Comparison of ENCODE assay signal across 10 mouse cellular contexts in genomic region chr3:101404620-101405415, GRCm38 (mm10). TPM values are rescaled to one million over a fixed set of nuclear protein-coding genes. Genes with fewer than 3 reads are reported as not detected.
DNase-seq lines count a peak whose midpoint lies in the region; ATAC-seq and TF ChIP-seq lines count a peak whose summit lies in the region.
"Had no signal": no experiment of that assay in that cellular context is flagged by ENCODE, and none has a peak within 500 bp of the region (broad histone marks: within the 10 kb centered on the region; RNA-seq: fewer than 3 reads in every experiment).

No protein-coding gene starts in this region.

- H3K4me1 ChIP-seq in forebrain, embryonic 15.5 days: peaks cover 49% of the 10 kb centered on the region
- peaks cover 5% of the 10 kb centered on the region; the same call in 1 of the 2 replicates for H3K4me1 ChIP-seq in forebrain, embryonic 11.5 days (replicated peaks; ENCODE audit: control insufficient read depth, insufficient read depth, low read length)
- H3K4me1 ChIP-seq in midbrain, embryonic 11.5 days (ENCODE audit: control insufficient read depth, insufficient read depth, low read length): peaks cover 8% of the 10 kb centered on the region
- peaks cover 45% of the 10 kb centered on the region for H3K4me1 ChIP-seq in midbrain, embryonic 10.5 days
- peaks cover 30% of the 10 kb centered on the region for H3K4me1 ChIP-seq in hindbrain, postnatal 0 days (ENCODE audit: insufficient read depth, low read length)
- H3K4me1 ChIP-seq in stomach, embryonic 15.5 days: peaks cover 62% of the 10 kb centered on the region

- TF ChIP-seq CTCF in hindbrain, postnatal 0 days (IDR thresholded peaks at IDR 0.05; ENCODE audit: low read depth): no peak

- 0 out of 2 replicates have a peak overlapping the region, but pooled peaks have one; percentile 2 for H3K4me2 ChIP-seq in forebrain, embryonic 15.5 days (replicated peaks)
- no peak overlapping the region for H3K4me2 ChIP-seq in forebrain, embryonic 11.5 days (ENCODE audit: low read depth, low read length, severe bottlenecking)
- H3K4me2 ChIP-seq in midbrain, embryonic 11.5 days: no peak overlapping the region
- H3K4me2 ChIP-seq in hindbrain, postnatal 0 days (ENCODE audit: low read depth, low read length): peak overlapping the region; percentile 18; the same call in 1 of the 2 replicates
- no peak overlapping the region for H3K4me2 ChIP-seq in stomach, embryonic 15.5 days

- H3K4me3 ChIP-seq in forebrain, embryonic 15.5 days: no peak overlapping the region
- H3K4me3 ChIP-seq in forebrain, embryonic 11.5 days (ENCODE audit: low read depth, low read length): no peak overlapping the region
- H3K4me3 ChIP-seq in midbrain, embryonic 11.5 days (ENCODE audit: low read depth, low read length): no peak overlapping the region
- H3K4me3 ChIP-seq in midbrain, embryonic 10.5 days: no peak overlapping the region
- H3K4me3 ChIP-seq in hindbrain, postnatal 0 days (ENCODE audit: low read length): no peak overlapping the region
- H3K4me3 ChIP-seq in stomach, embryonic 15.5 days (replicated peaks): no peak overlapping the region
- H3K4me3 ChIP-seq: gastrocnemius, adult 2 months had no signal

- H3K36me3 ChIP-seq in forebrain, embryonic 15.5 days: no peaks in the 10 kb centered on the region
- no peaks in the 10 kb centered on the region for H3K36me3 ChIP-seq in forebrain, embryonic 11.5 days (ENCODE audit: control insufficient read depth, insufficient read depth, low read length)
- no peaks in the 10 kb centered on the region for H3K36me3 ChIP-seq in midbrain, embryonic 11.5 days (ENCODE audit: control insufficient read depth, insufficient read depth, low read length)
- H3K36me3 ChIP-seq in midbrain, embryonic 10.5 days: no peaks in the 10 kb centered on the region
- no peaks in the 10 kb centered on the region for H3K36me3 ChIP-seq in hindbrain, postnatal 0 days (ENCODE audit: insufficient read depth, low read length)
- no peaks in the 10 kb centered on the region for H3K36me3 ChIP-seq in stomach, embryonic 15.5 days

- WGBS in forebrain, embryonic 15.5 days: 48% methylated on average over 13 of the region's 13 CpGs
- WGBS in forebrain, embryonic 11.5 days: 72% methylated on average over 13 of the region's 13 CpGs
- WGBS in midbrain, embryonic 11.5 days: 70% methylated on average over 13 of the region's 13 CpGs
- 70% methylated on average over 13 of the region's 13 CpGs for WGBS in midbrain, embryonic 10.5 days
- WGBS in hindbrain, postnatal 0 days: 32% methylated on average over 13 of the region's 13 CpGs
- WGBS in stomach, embryonic 15.5 days: 51% methylated on average over 13 of the region's 13 CpGs

- H3K27me3 ChIP-seq in forebrain, embryonic 15.5 days: no peaks in the 10 kb centered on the region
- no peaks in the 10 kb centered on the region for H3K27me3 ChIP-seq in forebrain, embryonic 11.5 days (ENCODE audit: control insufficient read depth, insufficient read depth, low read length)
- no peaks in the 10 kb centered on the region for H3K27me3 ChIP-seq in midbrain, embryonic 11.5 days (ENCODE audit: control insufficient read depth, insufficient read depth, low read length)
- no peaks in the 10 kb centered on the region for H3K27me3 ChIP-seq in midbrain, embryonic 10.5 days (ENCODE audit: low read depth, poor library complexity, severe bottlenecking)
- H3K27me3 ChIP-seq in hindbrain, postnatal 0 days (ENCODE audit: insufficient read depth, low read length): no peaks in the 10 kb centered on the region
- H3K27me3 ChIP-seq in stomach, embryonic 15.5 days (replicated peaks): no peaks in the 10 kb centered on the region

- H3K9me3 ChIP-seq in forebrain, embryonic 15.5 days: no peaks in the 10 kb centered on the region
- no peaks in the 10 kb centered on the region for H3K9me3 ChIP-seq in forebrain, embryonic 11.5 days (ENCODE audit: control insufficient read depth, low read length)
- H3K9me3 ChIP-seq in midbrain, embryonic 11.5 days (ENCODE audit: control insufficient read depth, low read length): no peaks in the 10 kb centered on the region
- H3K9me3 ChIP-seq in midbrain, embryonic 10.5 days (replicated peaks): no peaks in the 10 kb centered on the region
- H3K9me3 ChIP-seq in hindbrain, postnatal 0 days (ENCODE audit: low read length): no peaks in the 10 kb centered on the region
- no peaks in the 10 kb centered on the region for H3K9me3 ChIP-seq in stomach, embryonic 15.5 days

- H3K27ac ChIP-seq in forebrain, embryonic 15.5 days (replicated peaks): peak overlapping the region; percentile 78
- H3K27ac ChIP-seq in forebrain, embryonic 11.5 days (ENCODE audit: low read depth, low read length): no peak overlapping the region
- no peak overlapping the region for H3K27ac ChIP-seq in midbrain, embryonic 11.5 days (ENCODE audit: low read depth, low read length)
- H3K27ac ChIP-seq in midbrain, embryonic 10.5 days (replicated peaks): no peak overlapping the region
- peak overlapping the region; percentile 70 for H3K27ac ChIP-seq in hindbrain, postnatal 0 days
- H3K27ac ChIP-seq in stomach, embryonic 15.5 days: peak overlapping the region; percentile 48
- H3K27ac ChIP-seq: gastrocnemius, adult 2 months had no signal

- no peak for DNase-seq in forebrain, embryonic 11.5 days (ENCODE audit: low spot score)
- DNase-seq in midbrain, embryonic 11.5 days (ENCODE audit: low spot score, missing footprints): peak; percentile 81
- DNase-seq in midbrain, embryonic 10.5 days (ENCODE audit: low spot score): no peak
- DNase-seq in hindbrain, postnatal 0 days (ENCODE audit: low spot score): peak; percentile 89
- no peak for DNase-seq in retina, embryonic 14.5 days (ENCODE audit: low spot score)
- DNase-seq in gastrocnemius, adult 8-10 months (ENCODE audit: low spot score in 2 of 2): no peak
- DNase-seq: gastrocnemius, adult 2 months; thymus, adult 18-20 months had no signal

- H3K9ac ChIP-seq in forebrain, embryonic 15.5 days (replicated peaks): no peak overlapping the region
- H3K9ac ChIP-seq in forebrain, embryonic 11.5 days (ENCODE audit: low read length): no peak overlapping the region
- H3K9ac ChIP-seq in midbrain, embryonic 11.5 days (ENCODE audit: low read length): no peak overlapping the region
- H3K9ac ChIP-seq in hindbrain, postnatal 0 days (replicated peaks; ENCODE audit: low read length): no peak overlapping the region
- H3K9ac ChIP-seq in stomach, embryonic 15.5 days: no peak overlapping the region

- peak; percentile 66 for ATAC-seq in forebrain, embryonic 15.5 days (replicated peaks)
- no peak for ATAC-seq in forebrain, embryonic 11.5 days (replicated peaks; ENCODE audit: low FRiP score)
- no peak for ATAC-seq in midbrain, embryonic 11.5 days (ENCODE audit: low FRiP score)
- peak; percentile 92 for ATAC-seq in hindbrain, postnatal 0 days
- ATAC-seq in stomach, embryonic 15.5 days (ENCODE audit: insufficient read depth, low FRiP score, low read depth): no peak

RNA-seq across cellular contexts. Expression of gene Igsf3, which starts 27.9 kb away (rescaled TPM):
- 87.3 and 95.0 TPM in 2 replicates for polyA plus RNA-seq in forebrain, embryonic 15.5 days (2015; fragmentation: Nextera tagmentation; extraction: Ambion mirVana)
- 19.1 and 19.3 TPM in 2 replicates for polyA plus RNA-seq in forebrain, embryonic 11.5 days (2014; fragmentation: Nextera tagmentation; extraction: Ambion mirVana)
- 19.8 and 20.8 TPM in 2 replicates for polyA plus RNA-seq in midbrain, embryonic 11.5 days (2014; fragmentation: Nextera tagmentation; extraction: Ambion mirVana)
- polyA plus RNA-seq in midbrain, embryonic 10.5 days (2016; fragmentation: Nextera tagmentation; extraction: Ambion mirVana): 22.7 and 29.7 TPM in 2 replicates
- total RNA-seq in hindbrain, postnatal 0 days (2014; rRNA removed): 76.3 and 84.0 TPM in 2 replicates
- polyA plus RNA-seq in hindbrain, postnatal 0 days (2015; fragmentation: Nextera tagmentation; extraction: Ambion mirVana): 62.1 and 65.7 TPM in 2 replicates
- polyA plus RNA-seq in stomach, embryonic 15.5 days (2015; fragmentation: Nextera tagmentation; extraction: Ambion mirVana): 32.0 and 37.0 TPM in 2 replicates
- total RNA-seq in gastrocnemius, adult 8-10 months (2022): 1 to 10 TPM; 3.1 to 4.4 (median 3.4) TPM

Comparison
In these comparisons a context has a peak if more than half of its experiments do, and no peak if none do; other contexts are left out.
1. ATAC-seq: peak in forebrain, embryonic 15.5 days (single experiment) and hindbrain, postnatal 0 days (single experiment); none in forebrain, embryonic 11.5 days (single experiment), midbrain, embryonic 11.5 days (single experiment) and stomach, embryonic 15.5 days (single experiment).
2. H3K27ac ChIP-seq: peak in forebrain, embryonic 15.5 days (single experiment), hindbrain, postnatal 0 days (single experiment) and stomach, embryonic 15.5 days (single experiment); none in forebrain, embryonic 11.5 days (single experiment), midbrain, embryonic 11.5 days (single experiment) and midbrain, embryonic 10.5 days (single experiment).
3. H3K4me2 ChIP-seq: peak in forebrain, embryonic 15.5 days (single experiment) and hindbrain, postnatal 0 days (single experiment); none in forebrain, embryonic 11.5 days (single experiment), midbrain, embryonic 11.5 days (single experiment) and stomach, embryonic 15.5 days (single experiment).
4. DNase-seq: peak in midbrain, embryonic 11.5 days (single experiment) and hindbrain, postnatal 0 days (single experiment); none in forebrain, embryonic 11.5 days (single experiment), midbrain, embryonic 10.5 days (single experiment), retina, embryonic 14.5 days (single experiment) and gastrocnemius, adult 8-10 months (0 of 2).